ENCODE assay signal across 9 mouse cellular contexts in the genomic region with DNA sequence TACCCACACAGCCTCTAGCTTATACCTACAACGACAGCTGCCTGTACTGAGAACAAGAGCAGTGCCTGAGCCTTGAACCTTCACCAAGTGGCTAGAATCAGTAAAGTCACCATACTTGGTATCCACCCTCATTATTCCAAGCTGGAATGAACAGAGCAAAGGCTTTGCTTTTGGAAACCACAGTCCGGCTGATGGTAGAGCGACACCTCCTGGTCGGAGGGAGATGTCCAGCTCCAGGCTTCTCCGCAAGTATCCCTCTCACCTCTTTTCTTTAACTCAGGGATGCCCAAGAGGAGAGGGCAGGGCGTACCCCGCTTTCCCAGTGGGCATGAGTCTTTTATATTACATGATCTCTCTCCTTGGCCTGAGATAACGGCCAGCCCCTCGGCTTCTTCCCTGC. TPM values are rescaled to one million over a fixed set of nuclear protein-coding genes. Genes with fewer than 3 reads are reported as not detected.
DNase-seq lines count a peak whose midpoint lies in the region; ATAC-seq and TF ChIP-seq lines count a peak whose summit lies in the region.
"Had no signal": no experiment of that assay in that cellular context is flagged by ENCODE, and none has a peak within 500 bp of the region (broad histone marks: within the 10 kb centered on the region; RNA-seq: fewer than 3 reads in every experiment).

No protein-coding gene starts in this region.

- peaks cover 26% of the 10 kb centered on the region for H3K4me1 ChIP-seq in heart, embryonic 15.5 days (replicated peaks)
- peaks cover 16% of the 10 kb centered on the region for H3K4me1 ChIP-seq in heart, embryonic 12.5 days (replicated peaks)
- H3K4me1 ChIP-seq in midbrain, postnatal 0 days (ENCODE audit: insufficient read depth, low read length) = no peaks in the 10 kb centered on the region
- H3K4me1 ChIP-seq in midbrain, embryonic 11.5 days (ENCODE audit: control insufficient read depth, insufficient read depth, low read length) = 0 out of 2 replicates have a peak, but pooled peaks cover 5% of the 10 kb centered on the region

- no peaks in the 10 kb centered on the region for H3K9me3 ChIP-seq in heart, embryonic 15.5 days (replicated peaks)
- H3K9me3 ChIP-seq in heart, embryonic 12.5 days (replicated peaks) = no peaks in the 10 kb centered on the region
- no peaks in the 10 kb centered on the region for H3K9me3 ChIP-seq in midbrain, postnatal 0 days (ENCODE audit: low read length)
- H3K9me3 ChIP-seq in midbrain, embryonic 11.5 days (ENCODE audit: control insufficient read depth, low read length) = no peaks in the 10 kb centered on the region
- H3K9me3 ChIP-seq: liver, embryonic 15.5 days had no signal

- no peaks in the 10 kb centered on the region for H3K36me3 ChIP-seq in heart, embryonic 15.5 days
- no peaks in the 10 kb centered on the region for H3K36me3 ChIP-seq in heart, embryonic 12.5 days
- no peaks in the 10 kb centered on the region for H3K36me3 ChIP-seq in midbrain, postnatal 0 days (ENCODE audit: insufficient read depth, low read length)
- no peaks in the 10 kb centered on the region for H3K36me3 ChIP-seq in midbrain, embryonic 11.5 days (ENCODE audit: control insufficient read depth, insufficient read depth, low read length)
- H3K36me3 ChIP-seq: liver, embryonic 15.5 days had no signal

- no peak for DNase-seq in midbrain, postnatal 0 days (ENCODE audit: low spot score)
- no peak for DNase-seq in midbrain, embryonic 11.5 days (ENCODE audit: low spot score, missing footprints)
- peak; percentile 38 for DNase-seq in embryo, embryonic 9.5 days (ENCODE audit: extremely low spot score)
- DNase-seq in retina, postnatal 1 day = peak; percentile 48
- no peak for DNase-seq in left cerebral cortex, postnatal 25 days (ENCODE audit: low spot score in 2 of 2)
- no peak for DNase-seq in cerebellum, postnatal 36 days

- no peaks in the 10 kb centered on the region for H3K27me3 ChIP-seq in heart, embryonic 15.5 days
- no peaks in the 10 kb centered on the region for H3K27me3 ChIP-seq in heart, embryonic 12.5 days (replicated peaks)
- H3K27me3 ChIP-seq in midbrain, postnatal 0 days (ENCODE audit: insufficient read depth, low read length) = 0 out of 2 replicates have a peak, but pooled peaks cover 4% of the 10 kb centered on the region
- peaks cover 6% of the 10 kb centered on the region; the same call in 1 of the 2 replicates for H3K27me3 ChIP-seq in midbrain, embryonic 11.5 days (ENCODE audit: control insufficient read depth, insufficient read depth, low read length)

- 0 out of 2 replicates have a peak overlapping the region, but pooled peaks have one; percentile 19 for H3K27ac ChIP-seq in heart, embryonic 15.5 days
- no peak overlapping the region for H3K27ac ChIP-seq in heart, embryonic 12.5 days (ENCODE audit: poor library complexity, severe bottlenecking)
- H3K27ac ChIP-seq in midbrain, postnatal 0 days (ENCODE audit: low read depth, low read length) = no peak overlapping the region
- H3K27ac ChIP-seq in midbrain, embryonic 11.5 days (ENCODE audit: low read depth, low read length) = no peak overlapping the region
- H3K27ac ChIP-seq: liver, embryonic 15.5 days had no signal

- no peak for ATAC-seq in heart, embryonic 15.5 days (replicated peaks; ENCODE audit: insufficient number of reproducible peaks, insufficient read depth, low FRiP score, low read depth)
- no peak for ATAC-seq in heart, embryonic 12.5 days (ENCODE audit: insufficient number of reproducible peaks, low FRiP score)
- ATAC-seq in midbrain, postnatal 0 days (ENCODE audit: low FRiP score) = no peak
- ATAC-seq in midbrain, embryonic 11.5 days (ENCODE audit: low FRiP score) = no peak

- 55% methylated on average over 9 of the region's 9 CpGs for WGBS in heart, embryonic 15.5 days
- WGBS in heart, embryonic 12.5 days = 39% methylated on average over 9 of the region's 9 CpGs
- WGBS in midbrain, postnatal 0 days = 50% methylated on average over 9 of the region's 9 CpGs
- WGBS in midbrain, embryonic 11.5 days = 44% methylated on average over 9 of the region's 9 CpGs

- TF ChIP-seq CTCF in midbrain, postnatal 0 days (IDR thresholded peaks at IDR 0.05) = peak; percentile 62

- no peak overlapping the region for H3K4me2 ChIP-seq in heart, embryonic 15.5 days
- H3K4me2 ChIP-seq in heart, embryonic 12.5 days = no peak overlapping the region
- H3K4me2 ChIP-seq in midbrain, postnatal 0 days (ENCODE audit: low read depth, low read length, poor library complexity, severe bottlenecking) = no peak overlapping the region
- H3K4me2 ChIP-seq in midbrain, embryonic 11.5 days = no peak overlapping the region
- H3K4me2 ChIP-seq: liver, embryonic 15.5 days had no signal

- intact Hi-C loops in left cerebral cortex, postnatal 25 days (cut with DNase I) = loop anchor here (2.0 kb wide), 2 partner anchors 25 to 131 kb away; no protein-coding TSS in a partner anchor

- no peak overlapping the region for H3K9ac ChIP-seq in heart, embryonic 15.5 days
- no peak overlapping the region for H3K9ac ChIP-seq in heart, embryonic 12.5 days
- H3K9ac ChIP-seq in midbrain, postnatal 0 days (replicated peaks; ENCODE audit: low read length, poor library complexity, severe bottlenecking) = no peak overlapping the region
- H3K9ac ChIP-seq in midbrain, embryonic 11.5 days (ENCODE audit: low read length) = no peak overlapping the region
- H3K9ac ChIP-seq: liver, embryonic 15.5 days had no signal

- H3K4me3 ChIP-seq in heart, embryonic 15.5 days = no peak overlapping the region
- H3K4me3 ChIP-seq in heart, embryonic 12.5 days = no peak overlapping the region
- no peak overlapping the region for H3K4me3 ChIP-seq in midbrain, postnatal 0 days (ENCODE audit: low read depth, low read length)
- H3K4me3 ChIP-seq in midbrain, embryonic 11.5 days (ENCODE audit: low read depth, low read length) = no peak overlapping the region
- H3K4me3 ChIP-seq: liver, embryonic 15.5 days had no signal

RNA-seq across cellular contexts. Expression of gene Srarp, which starts 6.1 kb away (rescaled TPM):
- not detected in 2 replicates for polyA plus RNA-seq in heart, embryonic 15.5 days (2015; fragmentation: Nextera tagmentation; extraction: Ambion mirVana)
- polyA plus RNA-seq in heart, embryonic 12.5 days (2016; fragmentation: Nextera tagmentation; extraction: Ambion mirVana) = not detected in 2 replicates
- total RNA-seq in midbrain, postnatal 0 days (2014; rRNA removed) = 1.9 and 4.5 TPM in 2 replicates
- 0.52 and 0.76 TPM in 2 replicates for polyA plus RNA-seq in midbrain, postnatal 0 days (2015; fragmentation: Nextera tagmentation; extraction: Ambion mirVana)
- not detected in 2 replicates for polyA plus RNA-seq in midbrain, embryonic 11.5 days (2014; fragmentation: Nextera tagmentation; extraction: Ambion mirVana)
- 1 to 10 TPM; 4.7 to 6.0 TPM for total RNA-seq in left cerebral cortex, postnatal 25 days (2021)
- polyA plus RNA-seq: liver, embryonic 15.5 days had no signal

RNA-seq across cellular contexts. Expression of gene Hspb7, which starts 9.3 kb away (rescaled TPM):
- polyA plus RNA-seq in heart, embryonic 15.5 days (2015; fragmentation: Nextera tagmentation; extraction: Ambion mirVana) = 220 and 234 TPM in 2 replicates
- 186 and 208 TPM in 2 replicates for polyA plus RNA-seq in heart, embryonic 12.5 days (2016; fragmentation: Nextera tagmentation; extraction: Ambion mirVana)
- 0.05 TPM in 1 of 2 replicates, not detected in the other for total RNA-seq in midbrain, postnatal 0 days (2014; rRNA removed)
- polyA plus RNA-seq in midbrain, postnatal 0 days (2015; fragmentation: Nextera tagmentation; extraction: Ambion mirVana) = 0.10 and 0.12 TPM in 2 replicates
- polyA plus RNA-seq in midbrain, embryonic 11.5 days (2014; fragmentation: Nextera tagmentation; extraction: Ambion mirVana) = not detected in 2 replicates
- total RNA-seq in left cerebral cortex, postnatal 25 days (2021) = under 1 TPM; 0.39 to 0.66 TPM

RNA-seq across cellular contexts. Expression of gene Clcnkb, which starts 14.0 kb away (rescaled TPM):
- 0.39 and 0.60 TPM in 2 replicates for polyA plus RNA-seq in heart, embryonic 15.5 days (2015; fragmentation: Nextera tagmentation; extraction: Ambion mirVana)
- 0.78 and 1.2 TPM in 2 replicates for polyA plus RNA-seq in heart, embryonic 12.5 days (2016; fragmentation: Nextera tagmentation; extraction: Ambion mirVana)
- not detected in 2 replicates for total RNA-seq in midbrain, postnatal 0 days (2014; rRNA removed)
- polyA plus RNA-seq in midbrain, postnatal 0 days (2015; fragmentation: Nextera tagmentation; extraction: Ambion mirVana) = 0.27 and 0.43 TPM in 2 replicates
- polyA plus RNA-seq in midbrain, embryonic 11.5 days (2014; fragmentation: Nextera tagmentation; extraction: Ambion mirVana) = not detected in 2 replicates
- total RNA-seq in left cerebral cortex, postnatal 25 days (2021) = not detected
- polyA plus RNA-seq: liver, embryonic 15.5 days had no signal

RNA-seq across cellular contexts. Expression of gene Zbtb17, which starts 14.6 kb away (rescaled TPM):
- 17.9 and 22.5 TPM in 2 replicates for polyA plus RNA-seq in heart, embryonic 15.5 days (2015; fragmentation: Nextera tagmentation; extraction: Ambion mirVana)
- 24.9 and 25.3 TPM in 2 replicates for polyA plus RNA-seq in heart, embryonic 12.5 days (2016; fragmentation: Nextera tagmentation; extraction: Ambion mirVana)
- total RNA-seq in midbrain, postnatal 0 days (2014; rRNA removed) = 31.0 and 34.4 TPM in 2 replicates
- 30.1 and 30.8 TPM in 2 replicates for polyA plus RNA-seq in midbrain, postnatal 0 days (2015; fragmentation: Nextera tagmentation; extraction: Ambion mirVana)
- 37.4 and 40.6 TPM in 2 replicates for polyA plus RNA-seq in midbrain, embryonic 11.5 days (2014; fragmentation: Nextera tagmentation; extraction: Ambion mirVana)
- 10 to 100 TPM; 42.1 to 43.3 TPM for total RNA-seq in left cerebral cortex, postnatal 25 days (2021)

RNA-seq across cellular contexts. Expression of gene Clcnka, which starts 31.3 kb away (rescaled TPM):
- polyA plus RNA-seq in heart, embryonic 15.5 days (2015; fragmentation: Nextera tagmentation; extraction: Ambion mirVana) = 0.05 and 0.06 TPM in 2 replicates
- polyA plus RNA-seq in heart, embryonic 12.5 days (2016; fragmentation: Nextera tagmentation; extraction: Ambion mirVana) = 0.06 and 0.15 TPM in 2 replicates
- not detected in 2 replicates for total RNA-seq in midbrain, postnatal 0 days (2014; rRNA removed)
- 0.07 and 0.12 TPM in 2 replicates for polyA plus RNA-seq in midbrain, postnatal 0 days (2015; fragmentation: Nextera tagmentation; extraction: Ambion mirVana)
- polyA plus RNA-seq in midbrain, embryonic 11.5 days (2014; fragmentation: Nextera tagmentation; extraction: Ambion mirVana) = not detected in 2 replicates
- total RNA-seq in left cerebral cortex, postnatal 25 days (2021) = not detected
- polyA plus RNA-seq: liver, embryonic 15.5 days had no signal

Comparison
In these comparisons a context has a peak if more than half of its experiments do, and no peak if none do; other contexts are left out.
1. DNase-seq: peak in embryo, embryonic 9.5 days (single experiment) and retina, postnatal 1 day (single experiment); none in midbrain, postnatal 0 days (single experiment), midbrain, embryonic 11.5 days (single experiment), left cerebral cortex, postnatal 25 days (0 of 2) and cerebellum, postnatal 36 days (0 of 2).
2. RNA of gene Hspb7, which starts 9.3 kb away (polyA plus RNA-seq): 220 to 234 TPM in heart, embryonic 15.5 days and 186 to 208 TPM in heart, embryonic 12.5 days; 0.10 to 0.12 TPM in midbrain, postnatal 0 days and not detected in midbrain, embryonic 11.5 days; every median in the first group is over 100 times any median in the second.